Mouse (Mus musculus) hindbrain, embryonic 14.5 days (tissue): ENCODE measurements at regions not wholly inside any gene's neighbourhood (a gene's known extent, or its start where the extent isn't known, plus 50 kb on each side); places are given as distances from the start of the nearest gene placed in this dataset.

Source experiments
- ATAC-seq: fragments of 200-750 bp; cut with Nextera tagmentation; 2 replicates; pipeline ENCODE4 v1.8.0; 2017; ENCODE audit warnings: moderate number of reproducible peaks, mild to moderate bottlenecking, moderate TSS enrichment, moderate library complexity; ENCODE audit not compliant: low FRiP score
- DNase-seq: peaks from one replicate; pipeline ENCODE4 v3.0.0-alpha.2; 2015; ENCODE audit warnings: low spot score
- H3K27ac ChIP-seq: fragments of 300-500 bp; sonication (generic); 2 replicates; pipeline ENCODE4 v1.5.1; 2014; ENCODE audit warnings: mild to moderate bottlenecking, moderate library complexity
- H3K27me3 ChIP-seq: fragments of 300-500 bp; sonication (generic); 2 replicates; pipeline ENCODE4 v1.6.1; 2014; ENCODE audit warnings: mild to moderate bottlenecking, low read length, mixed read lengths; ENCODE audit not compliant: control insufficient read depth, insufficient read depth
- H3K36me3 ChIP-seq: fragments of 300-500 bp; sonication (generic); replicated peaks from 2 replicates; pipeline ENCODE4 v1.6.1; 2014; ENCODE audit not compliant: control insufficient read depth, insufficient read depth
- H3K4me1 ChIP-seq: fragments of 300-500 bp; sonication (generic); replicated peaks from 2 replicates; pipeline ENCODE4 v1.6.1; 2014; ENCODE audit warnings: antibody characterized with exemption, low read length, mixed read lengths; ENCODE audit not compliant: control insufficient read depth, insufficient read depth
- H3K4me2 ChIP-seq: fragments of 300-500 bp; sonication (generic); replicated peaks from 2 replicates; pipeline ENCODE4 v1.6.1; 2014; ENCODE audit warnings: mild to moderate bottlenecking, moderate library complexity
- H3K4me3 ChIP-seq: fragments of 300-500 bp; sonication (generic); replicated peaks from 2 replicates; pipeline ENCODE4 v1.5.1; 2014; ENCODE audit warnings: mild to moderate bottlenecking, low read length
- H3K9ac ChIP-seq: fragments of 300-500 bp; sonication (generic); 2 replicates; pipeline ENCODE4 v1.6.1; 2014
- H3K9me3 ChIP-seq: fragments of 300-500 bp; sonication (generic); 2 replicates; pipeline ENCODE4 v1.6.1; 2016; ENCODE audit warnings: low read length; ENCODE audit not compliant: control insufficient read depth
- WGBS: fragments of 180-500 bp; shearing (Covaris S2); extraction: QIAGEN DNeasy Blood & Tissue Kit; methylation state at CpG from one replicate; pipeline ENCODE4 v1.1.7; 2014; 5-methylcytosine and 5-hydroxymethylcytosine counted together

GRCm38 (mm10) chr12:64736008-64736663 is 181.6 kb upstream of the Gm527 start:
- no peak overlapping the region for H3K4me3 ChIP-seq
- H3K27me3 ChIP-seq: no peaks in the 10 kb centered on the region
- DNase-seq: no peak
- no peaks in the 10 kb centered on the region for H3K9me3 ChIP-seq
- H3K4me2 ChIP-seq: no peak overlapping the region
- ATAC-seq: no peak
- H3K4me1 ChIP-seq: no peaks in the 10 kb centered on the region
- 81% methylated on average over 1 of the region's 1 CpGs for WGBS
- H3K27ac ChIP-seq: no peak overlapping the region
- H3K36me3 ChIP-seq: no peaks in the 10 kb centered on the region
- H3K9ac ChIP-seq: no peak overlapping the region

- no peaks in the 10 kb centered on the region for H3K4me1 ChIP-seq
- DNase-seq (no peak), ATAC-seq (no peak)
- no peak overlapping the region for H3K9ac ChIP-seq
- no peak overlapping the region for H3K27ac ChIP-seq
- H3K4me2 ChIP-seq: no peak overlapping the region
- WGBS: 91% methylated on average over 5 of the region's 5 CpGs
- no peaks in the 10 kb centered on the region for H3K36me3 ChIP-seq
- H3K27me3 ChIP-seq: no peaks in the 10 kb centered on the region
- H3K9me3 ChIP-seq: no peaks in the 10 kb centered on the region
- no peak overlapping the region for H3K4me3 ChIP-seq
These were observed 214.3 kb upstream of the Gm527 start for GRCm38 (mm10) chr12:64703419-64703818.

- ATAC-seq: no peak
- H3K9ac ChIP-seq: no peak overlapping the region
- no peak overlapping the region for H3K27ac ChIP-seq
- no peaks in the 10 kb centered on the region for H3K4me1 ChIP-seq
- DNase-seq: no peak
- H3K4me2 ChIP-seq: no peak overlapping the region
- 76% methylated on average over 3 of the region's 3 CpGs for WGBS
- no peaks in the 10 kb centered on the region for H3K27me3 ChIP-seq
- H3K9me3 ChIP-seq: no peaks in the 10 kb centered on the region
- H3K4me3 ChIP-seq: no peak overlapping the region
- H3K36me3 ChIP-seq: no peaks in the 10 kb centered on the region
These were observed 216.6 kb upstream of the Gm527 start for GRCm38 (mm10) chr12:64701066-64701465.

GRCm38 (mm10) chr12:64695343-64695742 is 220.9 kb upstream of the Fscb start:
- H3K9me3 ChIP-seq: no peaks in the 10 kb centered on the region
- no peak overlapping the region for H3K9ac ChIP-seq
- no peak overlapping the region for H3K4me3 ChIP-seq
- H3K4me2 ChIP-seq: no peak overlapping the region
- WGBS: 66% methylated on average over 1 of the region's 1 CpGs
- DNase-seq: no peak
- H3K36me3 ChIP-seq: no peaks in the 10 kb centered on the region
- H3K27me3 ChIP-seq: no peaks in the 10 kb centered on the region
- no peak overlapping the region for H3K27ac ChIP-seq
- ATAC-seq: no peak; the same call in 1 of the 2 replicates
- peaks cover 6% of the 10 kb centered on the region; the same call in 1 of the 2 replicates for H3K4me1 ChIP-seq

GRCm38 (mm10) chr12:64692196-64693169 is 218.0 kb upstream of the Fscb start:
- peaks cover 6% of the 10 kb centered on the region; the same call in 1 of the 2 replicates for H3K4me1 ChIP-seq
- H3K4me2 ChIP-seq: no peak overlapping the region
- ATAC-seq (peak; percentile 71), DNase-seq (peak; percentile 28)
- WGBS: 30% methylated on average over 10 of the region's 10 CpGs
- H3K9me3 ChIP-seq: no peaks in the 10 kb centered on the region
- H3K4me3 ChIP-seq: no peak overlapping the region
- no peak overlapping the region for H3K27ac ChIP-seq
- no peak overlapping the region for H3K9ac ChIP-seq
- no peaks in the 10 kb centered on the region for H3K27me3 ChIP-seq
- no peaks in the 10 kb centered on the region for H3K36me3 ChIP-seq

- Histone ChIP-seq H3K27ac (no peak overlapping the region), H3K9ac (no peak overlapping the region), H3K4me3 (no peak overlapping the region), H3K9me3 (no peaks in the 10 kb centered on the region), H3K4me2 (no peak overlapping the region), H3K27me3 (no peaks in the 10 kb centered on the region), H3K36me3 (no peaks in the 10 kb centered on the region), H3K4me1 (peaks cover 6% of the 10 kb centered on the region; the same call in 1 of the 2 replicates)
- DNase-seq (no peak), ATAC-seq (no peak)
These were observed 215.2 kb upstream of the Fscb start for GRCm38 (mm10) chr12:64689642-64690041.

- no peaks in the 10 kb centered on the region for H3K36me3 ChIP-seq
- H3K9me3 ChIP-seq: no peaks in the 10 kb centered on the region
- no peak for DNase-seq
- H3K4me2 ChIP-seq: no peak overlapping the region
- H3K27me3 ChIP-seq: no peaks in the 10 kb centered on the region
- H3K9ac ChIP-seq: no peak overlapping the region
- WGBS: 77% methylated on average over 1 of the region's 1 CpGs
- H3K4me3 ChIP-seq: no peak overlapping the region
- peaks cover 6% of the 10 kb centered on the region; the same call in 1 of the 2 replicates for H3K4me1 ChIP-seq
- H3K27ac ChIP-seq: no peak overlapping the region
- no peak for ATAC-seq
These were observed 214.1 kb upstream of the Fscb start for GRCm38 (mm10) chr12:64688618-64689017.

GRCm38 (mm10) chr12:64640864-64641416 is 166.4 kb upstream of the Fscb start:
- Histone ChIP-seq H3K4me1 (no peaks in the 10 kb centered on the region), H3K27me3 (no peaks in the 10 kb centered on the region), H3K9ac (no peak overlapping the region), H3K4me2 (no peak overlapping the region), H3K4me3 (no peak overlapping the region), H3K36me3 (no peaks in the 10 kb centered on the region), H3K9me3 (no peaks in the 10 kb centered on the region), H3K27ac (peak overlapping the region; percentile 35; the same call in 1 of the 2 replicates)
- peak; percentile 70 for DNase-seq
- ATAC-seq: no peak; the same call in 1 of the 2 replicates
- WGBS: 52% methylated on average over 1 of the region's 1 CpGs

GRCm38 (mm10) chr12:64614877-64615276 is 140.4 kb upstream of the Fscb start:
- H3K36me3 ChIP-seq: no peaks in the 10 kb centered on the region
- no peaks in the 10 kb centered on the region for H3K9me3 ChIP-seq
- no peak overlapping the region for H3K27ac ChIP-seq
- DNase-seq (no peak), ATAC-seq (no peak)
- no peak overlapping the region for H3K4me3 ChIP-seq
- H3K4me1 ChIP-seq: no peaks in the 10 kb centered on the region
- no peaks in the 10 kb centered on the region for H3K27me3 ChIP-seq
- H3K9ac ChIP-seq: no peak overlapping the region
- no peak overlapping the region for H3K4me2 ChIP-seq
